Mouse (Mus musculus) testis, adult 2 months (tissue): ENCODE measurements around the gene Trpc4.

ENCODE experiments used
- CTCF ChIP-seq: fragments of 200-500 bp; IDR thresholded peaks from 2 replicates; pipeline ENCODE4 v1.5.1; 2012; ENCODE audit warnings: low read depth, mild to moderate bottlenecking, inconsistent platforms, low read length, moderate library complexity; ENCODE audit not compliant: control insufficient read depth, insufficient read depth, insufficient replicate concordance
- POLR2A ChIP-seq: fragments of 200-500 bp; IDR thresholded peaks from 2 replicates; pipeline ENCODE4 v1.6.1; 2012; ENCODE audit warnings: low read depth, mild to moderate bottlenecking, inconsistent platforms, low read length, moderate library complexity; ENCODE audit not compliant: control insufficient read depth

GRCm38 (mm10) chr3:54266943-54267342, 111.1 kb downstream of the Trpc4 start:
- TF ChIP-seq POLR2A (no peak), CTCF (no peak)
